Mouse (Mus musculus): ENCODE data around the gene Cd3g. TPM values are rescaled to one million over a fixed set of nuclear protein-coding genes. Genes with fewer than 3 reads are reported as not detected.
A peak's percentile ranks its signal among the peaks of the same experiment; 100 is the strongest.
"Not testable (repeated sequence)": the region's sequence is repeated elsewhere in the genome, so short reads cannot be mapped to it uniquely, and the experiment has no call there.

The Cd3g gene
- polyA plus RNA-seq, 1 experiment from 2014 or later: 0.76 TPM

DNA sequence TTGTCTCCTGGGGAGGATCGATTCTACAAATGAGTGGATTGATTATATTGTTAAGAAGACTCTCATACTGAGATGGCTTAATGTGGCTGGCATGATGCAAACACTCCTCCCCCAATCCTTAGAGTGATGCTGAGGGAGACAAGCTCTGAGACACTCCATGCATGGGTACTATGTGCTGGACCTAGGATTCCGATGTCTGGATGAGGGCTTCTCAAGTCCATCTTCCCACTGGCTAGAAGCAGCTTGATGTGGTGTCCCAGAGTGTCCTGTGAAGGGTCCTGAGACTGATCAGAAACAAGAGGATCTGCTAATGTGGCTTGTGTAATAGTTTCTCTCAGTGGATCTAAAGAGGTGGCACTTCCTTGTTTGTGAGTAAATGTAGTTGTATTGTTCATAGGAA lies 873 bp upstream of the Cd3g start:
- Histone ChIP-seq H3K9ac (ENCODE audit: low read length) (no peak overlapping the region), H3K9me3 (replicated peaks; ENCODE audit: control insufficient read depth, low read length) (no peaks in the 10 kb centered on the region), H3K36me3 (ENCODE audit: control insufficient read depth, insufficient read depth, low read length) (no peaks in the 10 kb centered on the region), H3K4me2 (ENCODE audit: low read depth, low read length) (no peak overlapping the region), H3K27me3 (ENCODE audit: control insufficient read depth, insufficient read depth, low read length) (no peaks in the 10 kb centered on the region), H3K4me3 (replicated peaks; ENCODE audit: low read length) (no peak overlapping the region), H3K27ac (ENCODE audit: low read length) (no peak overlapping the region), H3K4me1 (ENCODE audit: control insufficient read depth, insufficient read depth, low read length) (no peaks in the 10 kb centered on the region)
- 90% methylated on average over 2 of the region's 2 CpGs for WGBS
- ATAC-seq (ENCODE audit: insufficient read depth, low FRiP score): no peak

- no peaks in the 10 kb centered on the region for H3K4me1 ChIP-seq (ENCODE audit: control insufficient read depth, insufficient read depth, low read length)
- no peak overlapping the region for H3K4me2 ChIP-seq (ENCODE audit: low read depth, low read length)
- ATAC-seq (ENCODE audit: insufficient read depth, low FRiP score): no peak
- H3K9ac ChIP-seq (ENCODE audit: low read length): no peak overlapping the region
- no peak overlapping the region for H3K4me3 ChIP-seq (replicated peaks; ENCODE audit: low read length)
- H3K27me3 ChIP-seq (ENCODE audit: control insufficient read depth, insufficient read depth, low read length): peaks cover 3% of the 10 kb centered on the region; the same call in 1 of the 2 replicates
- H3K36me3 ChIP-seq (ENCODE audit: control insufficient read depth, insufficient read depth, low read length): no peaks in the 10 kb centered on the region
- H3K9me3 ChIP-seq (replicated peaks; ENCODE audit: control insufficient read depth, low read length): no peaks in the 10 kb centered on the region
- no peak overlapping the region for H3K27ac ChIP-seq (ENCODE audit: low read length)
- 73% methylated on average over 7 of the region's 7 CpGs for WGBS
Observed at GRCm38 (mm10) chr9:44979806-44980205, 425 bp downstream of the Cd3g start.

DNA sequence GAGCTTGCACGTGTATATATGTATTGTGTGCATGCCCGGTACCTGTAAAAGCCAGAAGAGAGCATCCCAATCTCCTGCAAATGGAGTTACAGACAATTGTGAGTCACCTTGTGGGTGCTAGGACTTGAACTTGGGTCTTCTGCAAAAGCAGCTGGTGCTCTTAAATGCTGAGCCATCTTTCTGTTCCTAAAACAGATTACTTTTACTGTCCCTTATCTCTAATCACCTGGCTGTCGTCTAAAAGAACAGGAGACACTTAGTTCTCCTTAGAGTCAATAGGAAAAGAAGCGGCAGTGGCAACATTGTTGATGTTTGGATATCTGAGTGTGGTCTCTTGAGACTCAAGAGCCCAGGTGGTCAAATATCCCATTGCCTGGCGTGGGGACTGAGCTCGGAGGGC lies 2.4 kb downstream of the Cd3g start:
- 62% methylated on average over 6 of the region's 6 CpGs for WGBS
- ATAC-seq (ENCODE audit: insufficient read depth, low FRiP score): no peak
- H3K27me3 ChIP-seq (ENCODE audit: control insufficient read depth, insufficient read depth, low read length): peaks cover 3% of the 10 kb centered on the region
- H3K4me1 ChIP-seq (ENCODE audit: control insufficient read depth, insufficient read depth, low read length): no peaks in the 10 kb centered on the region
- no peak overlapping the region for H3K4me3 ChIP-seq (replicated peaks; ENCODE audit: low read length)
- H3K36me3 ChIP-seq (ENCODE audit: control insufficient read depth, insufficient read depth, low read length): no peaks in the 10 kb centered on the region
- no peak overlapping the region for H3K9ac ChIP-seq (ENCODE audit: low read length)
- H3K4me2 ChIP-seq (ENCODE audit: low read depth, low read length): no peak overlapping the region
- H3K27ac ChIP-seq (ENCODE audit: low read length): no peak overlapping the region
- H3K9me3 ChIP-seq (replicated peaks; ENCODE audit: control insufficient read depth, low read length): no peaks in the 10 kb centered on the region

DNA sequence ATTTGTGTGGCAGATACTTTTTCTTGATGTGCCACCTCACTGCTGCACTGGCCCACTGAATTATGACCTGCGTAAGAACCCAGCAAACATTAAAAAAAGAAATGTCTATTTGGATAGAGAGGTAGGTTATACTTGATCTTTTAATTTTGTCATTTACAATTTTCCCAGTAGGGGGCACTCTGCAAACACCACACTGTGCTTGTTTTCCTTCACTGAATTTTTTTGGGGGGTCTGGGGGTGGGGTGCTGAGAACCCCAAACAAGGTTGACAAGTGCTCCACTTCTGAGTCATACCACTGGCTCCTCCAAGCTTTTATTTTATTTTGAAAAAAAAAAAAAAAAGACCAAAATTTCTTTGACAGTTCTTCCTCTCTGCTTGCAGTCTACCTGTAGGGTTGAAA lies 10.8 kb downstream of the Cd3g start:
- no peak for ATAC-seq (ENCODE audit: insufficient read depth, low FRiP score)
- Histone ChIP-seq H3K27me3 (ENCODE audit: control insufficient read depth, insufficient read depth, low read length) (no peaks in the 10 kb centered on the region; the same call in 1 of the 2 replicates), H3K27ac (ENCODE audit: low read length) (no peak overlapping the region), H3K4me1 (ENCODE audit: control insufficient read depth, insufficient read depth, low read length) (peaks cover 5% of the 10 kb centered on the region), H3K4me2 (ENCODE audit: low read depth, low read length) (no peak overlapping the region), H3K9ac (ENCODE audit: low read length) (no peak overlapping the region), H3K36me3 (ENCODE audit: control insufficient read depth, insufficient read depth, low read length) (no peaks in the 10 kb centered on the region), H3K4me3 (replicated peaks; ENCODE audit: low read length) (no peak overlapping the region), H3K9me3 (replicated peaks; ENCODE audit: control insufficient read depth, low read length) (no peaks in the 10 kb centered on the region)
- WGBS: 73% methylated on average over 1 of the region's 1 CpGs

- 83% methylated on average over 5 of the region's 5 CpGs for WGBS
- ATAC-seq (ENCODE audit: insufficient read depth, low FRiP score); H3K27ac ChIP-seq (ENCODE audit: low read length); H3K27me3 ChIP-seq (ENCODE audit: control insufficient read depth, insufficient read depth, low read length); H3K4me2 ChIP-seq (ENCODE audit: low read depth, low read length); H3K4me3 ChIP-seq (replicated peaks; ENCODE audit: low read length); H3K4me1 ChIP-seq (ENCODE audit: control insufficient read depth, insufficient read depth, low read length); H3K9me3 ChIP-seq (replicated peaks; ENCODE audit: control insufficient read depth, low read length); H3K9ac ChIP-seq (ENCODE audit: low read length); H3K36me3 ChIP-seq (ENCODE audit: control insufficient read depth, insufficient read depth, low read length): not testable (repeated sequence)
Observed at GRCm38 (mm10) chr9:44967763-44968162, 12.5 kb downstream of the Cd3g start.

GRCm38 (mm10) chr9:44966815-44967242 lies 13.4 kb downstream of the Cd3g start:
- WGBS: 26% methylated on average over 3 of the region's 3 CpGs
- H3K27me3 ChIP-seq (ENCODE audit: control insufficient read depth, insufficient read depth, low read length): no peaks in the 10 kb centered on the region
- no peak overlapping the region for H3K4me2 ChIP-seq (ENCODE audit: low read depth, low read length)
- no peak overlapping the region for H3K4me3 ChIP-seq (replicated peaks; ENCODE audit: low read length)
- peak; percentile 45 for ATAC-seq (ENCODE audit: insufficient read depth, low FRiP score)
- no peaks in the 10 kb centered on the region for H3K9me3 ChIP-seq (replicated peaks; ENCODE audit: control insufficient read depth, low read length)
- no peak overlapping the region for H3K27ac ChIP-seq (ENCODE audit: low read length)
- no peak overlapping the region for H3K9ac ChIP-seq (ENCODE audit: low read length)
- H3K36me3 ChIP-seq (ENCODE audit: control insufficient read depth, insufficient read depth, low read length): no peaks in the 10 kb centered on the region
- H3K4me1 ChIP-seq (ENCODE audit: control insufficient read depth, insufficient read depth, low read length): peaks cover 10% of the 10 kb centered on the region

DNA sequence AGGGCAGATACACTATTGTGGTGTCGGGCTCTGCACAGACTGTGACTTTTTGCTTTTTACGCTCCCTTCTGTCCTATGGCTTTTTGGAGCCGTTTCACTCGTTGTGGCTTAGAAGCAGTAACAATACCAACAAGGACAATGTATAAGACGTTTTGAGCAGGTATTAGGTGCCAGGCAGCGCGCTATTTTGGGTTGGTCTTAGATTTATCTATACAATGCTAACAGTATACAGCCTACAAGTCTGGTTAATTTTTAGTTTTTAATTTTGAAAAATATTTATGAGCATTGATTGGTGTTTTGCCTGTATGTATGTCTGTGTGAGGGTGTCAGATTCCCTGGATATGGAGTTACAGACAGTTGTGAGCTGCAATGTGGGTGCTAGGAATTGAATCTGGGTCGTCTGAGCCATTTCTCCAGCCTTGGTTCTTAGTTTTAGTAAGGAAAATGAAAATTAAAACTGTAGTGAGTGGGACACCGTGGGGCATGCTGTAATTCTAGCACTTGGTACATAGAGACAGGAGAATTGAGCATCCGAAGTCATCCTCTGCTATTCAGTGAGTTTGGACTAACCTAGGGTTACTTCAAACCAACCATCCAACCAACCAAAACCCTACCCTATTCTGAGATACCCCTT lies 14.3 kb downstream of the Cd3g start:
- peak overlapping the region; percentile 17; the same call in 1 of the 2 replicates for H3K27ac ChIP-seq (ENCODE audit: low read length)
- peak overlapping the region; percentile 59 for H3K9ac ChIP-seq (ENCODE audit: low read length)
- peak overlapping the region; percentile 87 for H3K4me2 ChIP-seq (ENCODE audit: low read depth, low read length)
- no peak; the same call in 1 of the 2 replicates for ATAC-seq (ENCODE audit: insufficient read depth, low FRiP score)
- no peaks in the 10 kb centered on the region for H3K36me3 ChIP-seq (ENCODE audit: control insufficient read depth, insufficient read depth, low read length)
- H3K9me3 ChIP-seq (replicated peaks; ENCODE audit: control insufficient read depth, low read length): no peaks in the 10 kb centered on the region
- H3K4me1 ChIP-seq (ENCODE audit: control insufficient read depth, insufficient read depth, low read length): peaks cover 10% of the 10 kb centered on the region
- no peaks in the 10 kb centered on the region for H3K27me3 ChIP-seq (ENCODE audit: control insufficient read depth, insufficient read depth, low read length)
- peak overlapping the region; percentile 69 for H3K4me3 ChIP-seq (replicated peaks; ENCODE audit: low read length)
- WGBS: 10% methylated on average over 10 of the region's 10 CpGs

GRCm38 (mm10) chr9:44965126-44965832 lies 15.0 kb downstream of the Cd3g start, which contains the start of gene Ube4a:
Gene Ube4a (minus strand): TSS chr9:44965600.
- H3K27ac ChIP-seq (ENCODE audit: low read length): peak within 1 kb of the TSS; percentile 17
- WGBS: under 1% methylated on average over 39 of the region's 39 CpGs
- peak; percentile 97 for ATAC-seq (ENCODE audit: insufficient read depth, low FRiP score)

GRCm38 (mm10) chr9:44954432-44954831 lies 25.8 kb downstream of the Cd3g start:
- Histone ChIP-seq H3K4me2 (ENCODE audit: low read depth, low read length) (no peak overlapping the region), H3K4me1 (ENCODE audit: control insufficient read depth, insufficient read depth, low read length) (no peaks in the 10 kb centered on the region), H3K9me3 (replicated peaks; ENCODE audit: control insufficient read depth, low read length) (no peaks in the 10 kb centered on the region), H3K36me3 (ENCODE audit: control insufficient read depth, insufficient read depth, low read length) (peaks cover 7% of the 10 kb centered on the region; the same call in 1 of the 2 replicates), H3K27ac (ENCODE audit: low read length) (no peak overlapping the region), H3K4me3 (replicated peaks; ENCODE audit: low read length) (no peak overlapping the region), H3K27me3 (ENCODE audit: control insufficient read depth, insufficient read depth, low read length) (no peaks in the 10 kb centered on the region), H3K9ac (ENCODE audit: low read length) (no peak overlapping the region)
- WGBS: 92% methylated on average over 3 of the region's 3 CpGs
- ATAC-seq (ENCODE audit: insufficient read depth, low FRiP score): no peak

More at GRCm38 (mm10) chr9:44965126-44965832, 15.0 kb downstream of the Cd3g start, which contains the start of gene Ube4a:
- Histone ChIP-seq H3K9me3 (replicated peaks; ENCODE audit: control insufficient read depth, low read length) (no peaks in the 10 kb centered on the region), H3K4me2 (ENCODE audit: low read depth, low read length) (peak within 1 kb of the TSS; percentile 98), H3K27me3 (ENCODE audit: control insufficient read depth, insufficient read depth, low read length) (no peaks in the 10 kb centered on the region), H3K4me1 (ENCODE audit: control insufficient read depth, insufficient read depth, low read length) (peaks cover 10% of the 10 kb centered on the region), H3K4me3 (replicated peaks; ENCODE audit: low read length) (peak within 1 kb of the TSS; percentile 69), H3K36me3 (ENCODE audit: control insufficient read depth, insufficient read depth, low read length) (no peaks in the 10 kb centered on the region), H3K9ac (ENCODE audit: low read length) (peak within 1 kb of the TSS; percentile 79)
